Mouse (Mus musculus) midbrain, embryonic 11.5 days (tissue): ENCODE measurements at regions not wholly inside any gene's neighbourhood (a gene's known extent, or its start where the extent isn't known, plus 50 kb on each side); places are given as distances from the start of the nearest gene placed in this dataset.

Experiments used
- ATAC-seq: fragments of 200-750 bp; cut with Nextera tagmentation; 2 replicates; pipeline ENCODE4 v1.8.0; 2017; ENCODE audit warnings: moderate TSS enrichment, moderate library complexity; ENCODE audit not compliant: low FRiP score
- DNase-seq: peaks from one replicate; pipeline ENCODE4 v3.0.0; 2015; ENCODE audit warnings: low spot score; ENCODE audit errors: missing footprints
- H3K27ac ChIP-seq: fragments of 300-500 bp; sonication (generic); 2 replicates; pipeline ENCODE4 v1.5.1; 2014; ENCODE audit warnings: low read depth, low read length
- H3K27me3 ChIP-seq: fragments of 300-500 bp; sonication (generic); 2 replicates; pipeline ENCODE4 v1.6.1; 2014; ENCODE audit warnings: mild to moderate bottlenecking, low read length, moderate library complexity, mixed read lengths; ENCODE audit not compliant: control insufficient read depth, insufficient read depth
- H3K36me3 ChIP-seq: fragments of 300-500 bp; sonication (generic); 2 replicates; pipeline ENCODE4 v1.6.1; 2014; ENCODE audit warnings: mild to moderate bottlenecking, low read length, moderate library complexity, mixed read lengths; ENCODE audit not compliant: control insufficient read depth, insufficient read depth
- H3K4me1 ChIP-seq: fragments of 300-500 bp; sonication (generic); 2 replicates; pipeline ENCODE4 v1.6.1; 2014; ENCODE audit warnings: low read length; ENCODE audit not compliant: control insufficient read depth, insufficient read depth
- H3K4me2 ChIP-seq: fragments of 300-500 bp; sonication (generic); 2 replicates; pipeline ENCODE4 v1.6.1; 2014; ENCODE audit warnings: mild to moderate bottlenecking, moderate library complexity
- H3K4me3 ChIP-seq: fragments of 300-500 bp; sonication (generic); 2 replicates; pipeline ENCODE4 v1.5.1; 2014; ENCODE audit warnings: low read depth, low read length
- H3K9ac ChIP-seq: fragments of 300-500 bp; sonication (generic); 2 replicates; pipeline ENCODE4 v1.6.1; 2014; ENCODE audit warnings: low read length
- H3K9me3 ChIP-seq: fragments of 300-500 bp; sonication (generic); 2 replicates; pipeline ENCODE4 v1.6.1; 2016; ENCODE audit warnings: low read length; ENCODE audit not compliant: control insufficient read depth
- WGBS: fragments of 180-500 bp; shearing (Covaris S2); extraction: QIAGEN DNeasy Blood & Tissue Kit; methylation state at CpG from one replicate; pipeline ENCODE4 v1.1.7; 2014; 5-methylcytosine and 5-hydroxymethylcytosine counted together

DNA sequence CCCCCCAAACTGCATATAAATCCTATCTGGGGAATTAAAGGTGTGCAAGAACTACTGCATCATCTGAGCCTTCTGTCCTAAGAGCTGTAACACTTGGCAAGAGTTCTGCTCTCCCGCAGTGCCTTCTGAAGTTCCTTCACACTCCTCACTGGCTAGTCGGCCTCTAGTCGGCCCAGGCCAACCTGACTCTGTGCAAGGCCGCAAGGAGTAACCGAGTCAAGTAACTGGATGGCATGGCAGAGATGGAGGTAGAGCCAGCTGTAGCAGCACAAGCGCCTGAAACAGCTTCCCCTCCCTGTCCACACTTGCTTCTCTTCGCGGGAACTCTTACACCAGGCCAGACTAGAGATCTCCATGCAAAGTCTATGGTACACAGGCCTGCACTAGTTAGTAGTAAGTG, 179.7 kb upstream of the Igbp1b start:
- Histone ChIP-seq H3K36me3 (no peaks in the 10 kb centered on the region), H3K9me3 (no peaks in the 10 kb centered on the region), H3K27ac (no peak overlapping the region), H3K27me3 (no peaks in the 10 kb centered on the region), H3K4me2 (no peak overlapping the region), H3K9ac (no peak overlapping the region), H3K4me1 (no peaks in the 10 kb centered on the region), H3K4me3 (no peak overlapping the region)
- ATAC-seq = no peak
- no peak for DNase-seq
- WGBS = 93% methylated on average over 8 of the region's 8 CpGs

DNA sequence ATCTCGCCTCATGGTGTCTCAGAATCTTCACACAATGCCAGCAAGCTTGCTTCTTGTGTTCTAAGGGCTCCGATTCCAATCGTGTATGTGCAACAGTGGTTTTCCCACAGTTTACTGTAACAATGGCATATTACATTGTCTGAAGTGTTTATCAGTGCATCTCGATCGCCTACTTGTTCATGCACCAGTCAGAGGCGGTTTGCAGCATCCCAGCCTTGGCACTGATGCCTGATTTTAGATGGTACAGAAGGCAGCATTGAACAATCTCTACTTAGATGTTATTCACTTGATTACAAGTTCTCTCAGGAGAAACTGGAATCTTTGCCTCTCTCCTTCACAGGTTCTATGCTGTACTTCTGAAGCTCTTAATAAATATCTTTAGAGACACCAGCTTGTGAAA, 176.5 kb upstream of the Igbp1b start:
- Histone ChIP-seq H3K27me3 (no peaks in the 10 kb centered on the region), H3K27ac (no peak overlapping the region), H3K9me3 (no peaks in the 10 kb centered on the region), H3K4me1 (no peaks in the 10 kb centered on the region), H3K4me2 (no peak overlapping the region), H3K36me3 (no peaks in the 10 kb centered on the region), H3K9ac (no peak overlapping the region), H3K4me3 (no peak overlapping the region)
- DNase-seq (no peak), ATAC-seq (no peak)
- WGBS = 90% methylated on average over 6 of the region's 6 CpGs

DNA sequence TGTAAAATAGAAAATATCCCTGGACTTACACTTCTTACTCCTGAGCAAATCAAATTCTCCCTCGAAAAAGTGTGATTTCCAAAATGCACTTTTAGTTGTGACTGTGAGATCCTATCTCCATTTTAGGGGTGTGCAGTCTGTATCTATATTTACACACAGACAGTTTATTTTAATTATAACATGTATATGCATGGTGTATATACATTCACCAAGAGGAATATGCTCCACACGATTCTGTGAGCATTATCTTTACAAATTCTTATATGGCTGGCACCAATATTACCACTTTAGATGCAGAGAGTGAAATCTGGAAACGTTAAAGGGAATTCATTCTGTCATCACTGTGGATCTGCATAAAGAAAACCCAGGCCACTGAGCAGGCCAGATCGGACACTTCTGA, 143.5 kb upstream of the Igbp1b start:
- H3K27ac ChIP-seq = no peak overlapping the region
- no peak overlapping the region for H3K4me3 ChIP-seq
- 72% methylated on average over 4 of the region's 4 CpGs for WGBS
- H3K9me3 ChIP-seq = no peaks in the 10 kb centered on the region
- ATAC-seq (no peak), DNase-seq (no peak)
- no peak overlapping the region for H3K9ac ChIP-seq
- no peaks in the 10 kb centered on the region for H3K36me3 ChIP-seq
- H3K4me1 ChIP-seq = no peaks in the 10 kb centered on the region
- H3K27me3 ChIP-seq = no peaks in the 10 kb centered on the region
- no peak overlapping the region for H3K4me2 ChIP-seq

DNA sequence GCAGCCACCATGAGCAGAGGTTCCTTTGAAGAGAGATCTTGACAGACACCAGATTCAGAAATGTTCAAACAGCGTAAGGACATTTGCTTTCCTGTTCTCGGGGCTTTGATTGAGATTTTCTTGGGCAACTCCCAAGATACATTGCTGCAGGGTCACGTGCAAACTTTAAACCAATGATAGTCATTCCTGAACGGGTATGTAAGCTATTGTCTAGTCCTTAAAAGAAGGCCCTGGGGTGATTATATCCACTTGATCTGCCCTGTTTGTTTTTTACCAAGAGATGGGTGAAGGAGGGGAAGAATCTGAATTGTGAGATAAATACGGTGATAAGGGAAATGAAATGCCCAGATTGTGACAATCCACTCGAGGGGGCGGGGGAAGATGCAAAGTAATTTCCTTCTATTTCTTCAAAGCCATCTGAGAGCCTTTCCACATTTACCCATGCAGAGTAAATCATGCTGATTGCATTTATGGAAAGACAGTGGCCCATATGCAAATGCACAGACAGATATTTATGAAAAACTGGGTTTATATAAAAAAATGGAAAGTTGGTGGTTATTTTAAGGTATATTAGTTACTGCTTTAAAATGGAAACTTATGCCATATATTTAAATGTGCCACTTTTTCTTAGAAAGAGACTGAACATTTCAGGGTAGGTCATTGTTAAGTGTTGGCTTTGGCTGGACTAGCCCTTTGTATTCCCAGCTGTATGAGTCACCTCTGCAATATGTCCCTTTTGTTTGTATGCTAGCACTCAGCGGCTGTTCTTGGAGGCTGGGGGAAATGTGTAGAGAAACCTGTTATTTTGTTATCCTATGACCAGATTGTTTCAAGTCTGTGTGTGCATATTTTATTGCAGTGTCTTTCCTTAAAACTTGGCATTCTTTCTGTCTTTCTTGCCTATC, 142.7 kb upstream of the Igbp1b start:
- no peak for DNase-seq
- H3K27me3 ChIP-seq = no peaks in the 10 kb centered on the region
- no peak overlapping the region for H3K4me3 ChIP-seq
- H3K36me3 ChIP-seq = no peaks in the 10 kb centered on the region
- no peak overlapping the region for H3K27ac ChIP-seq
- H3K9me3 ChIP-seq = no peaks in the 10 kb centered on the region
- 77% methylated on average over 8 of the region's 8 CpGs for WGBS
- ATAC-seq = peak; percentile 64; the same call in 1 of the 2 replicates
- H3K4me1 ChIP-seq = no peaks in the 10 kb centered on the region
- no peak overlapping the region for H3K9ac ChIP-seq
- H3K4me2 ChIP-seq = no peak overlapping the region

DNA sequence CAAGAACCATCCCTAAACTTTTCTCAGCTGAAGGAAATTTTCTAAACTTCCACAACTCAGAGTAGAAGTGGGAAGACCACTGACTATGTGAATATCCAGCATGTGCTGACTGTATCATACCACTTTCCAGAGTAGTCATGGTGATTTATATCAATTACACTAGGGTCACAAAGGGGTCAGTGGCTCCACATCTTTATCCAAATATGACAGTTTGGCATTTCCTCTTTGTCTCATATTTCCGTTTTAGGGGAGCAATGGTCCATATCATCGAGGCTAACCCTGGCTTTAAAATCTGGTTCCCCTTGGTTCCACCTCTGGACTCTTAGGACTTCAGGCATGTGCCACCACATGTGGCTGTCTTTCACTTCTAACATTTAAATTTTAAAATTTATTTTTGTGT, 136.4 kb upstream of the Igbp1b start:
- no peak for ATAC-seq
- no peaks in the 10 kb centered on the region for H3K4me1 ChIP-seq

DNA sequence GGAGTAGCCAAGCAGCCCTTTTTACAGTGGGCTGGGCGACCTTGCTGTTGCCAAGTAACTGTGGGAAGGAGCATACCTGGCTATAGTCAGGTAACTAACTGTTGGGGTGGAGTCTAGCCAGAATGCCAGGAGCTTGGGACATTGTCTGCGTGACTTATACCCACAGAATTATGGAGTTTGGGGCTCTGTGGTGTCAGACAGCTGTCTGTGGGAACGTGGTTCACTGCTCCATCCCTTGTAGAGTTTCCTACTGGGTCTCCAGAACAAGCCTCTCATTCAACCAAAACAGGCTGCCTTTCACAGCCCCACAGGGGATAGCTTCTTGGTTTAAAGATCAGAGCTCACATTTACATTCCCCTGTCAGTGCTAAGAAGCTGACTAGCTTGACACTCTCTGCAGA, 134.5 kb upstream of the Igbp1b start:
- Histone ChIP-seq H3K9ac (no peak overlapping the region), H3K36me3 (no peaks in the 10 kb centered on the region), H3K9me3 (no peaks in the 10 kb centered on the region), H3K27me3 (no peaks in the 10 kb centered on the region), H3K4me2 (no peak overlapping the region), H3K4me1 (no peaks in the 10 kb centered on the region), H3K27ac (no peak overlapping the region), H3K4me3 (no peak overlapping the region)
- 68% methylated on average over 3 of the region's 3 CpGs for WGBS
- DNase-seq (peak; percentile 51), ATAC-seq (no peak)

More for the DNA sequence above, 136.4 kb upstream of the Igbp1b start:
- H3K9me3 ChIP-seq = no peaks in the 10 kb centered on the region
- no peak overlapping the region for H3K4me3 ChIP-seq
- H3K27me3 ChIP-seq = no peaks in the 10 kb centered on the region
- H3K4me2 ChIP-seq = no peak overlapping the region
- H3K9ac ChIP-seq = no peak overlapping the region
- no peak overlapping the region for H3K27ac ChIP-seq
- WGBS = 78% methylated on average over 2 of the region's 2 CpGs
- DNase-seq = no peak
- H3K36me3 ChIP-seq = no peaks in the 10 kb centered on the region

DNA sequence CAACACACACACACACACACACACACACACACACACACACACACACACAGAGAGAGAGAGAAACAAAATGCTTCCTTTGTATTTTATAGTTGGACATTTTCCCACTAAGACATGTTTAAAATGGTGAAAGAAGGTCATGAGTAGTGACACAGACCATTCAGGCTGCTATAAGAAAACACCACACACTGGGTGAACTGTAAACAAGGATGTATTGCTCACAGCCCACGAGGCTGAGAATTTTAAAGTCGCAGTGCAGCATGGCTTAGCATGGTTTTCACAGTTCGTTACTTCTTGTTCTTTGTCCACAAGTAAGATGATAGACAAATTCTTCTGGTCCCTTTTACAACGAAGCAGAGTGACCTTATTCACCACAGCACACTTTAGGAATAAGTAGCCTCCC, 124.6 kb upstream of the Igbp1b start:
- Histone ChIP-seq H3K4me1 (no peaks in the 10 kb centered on the region), H3K9me3 (no peaks in the 10 kb centered on the region), H3K4me3 (no peak overlapping the region), H3K27me3 (no peaks in the 10 kb centered on the region), H3K27ac (no peak overlapping the region), H3K9ac (no peak overlapping the region), H3K4me2 (no peak overlapping the region), H3K36me3 (no peaks in the 10 kb centered on the region)
- ATAC-seq (no peak), DNase-seq (peak; percentile 33)
- 40% methylated on average over 4 of the region's 4 CpGs for WGBS

DNA sequence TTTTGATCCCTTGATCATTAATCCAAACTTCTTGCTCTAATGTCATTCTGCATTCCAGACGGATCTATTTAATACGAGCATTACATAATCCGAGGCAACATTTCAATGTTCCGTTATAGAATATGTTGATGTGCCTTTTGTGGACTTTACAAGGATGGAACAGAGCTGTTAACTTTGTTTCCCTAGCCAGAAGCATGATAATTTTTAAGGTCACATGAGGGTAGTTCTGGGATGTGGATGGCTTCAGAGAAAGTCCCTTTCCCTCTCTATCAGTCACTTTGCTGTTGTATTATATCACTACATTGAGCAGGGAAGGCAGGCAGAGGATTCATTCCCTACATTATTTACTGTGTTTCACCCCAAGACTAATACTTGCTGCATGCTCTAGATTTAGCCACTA, 124.1 kb upstream of the Igbp1b start:
- no peak overlapping the region for H3K4me3 ChIP-seq
- no peaks in the 10 kb centered on the region for H3K36me3 ChIP-seq
- H3K9ac ChIP-seq = no peak overlapping the region
- WGBS = 87% methylated on average over 4 of the region's 4 CpGs
- DNase-seq = peak; percentile 61
- no peak overlapping the region for H3K4me2 ChIP-seq
- H3K27ac ChIP-seq = no peak overlapping the region
- H3K4me1 ChIP-seq = no peaks in the 10 kb centered on the region
- no peaks in the 10 kb centered on the region for H3K27me3 ChIP-seq
- no peak for ATAC-seq
- H3K9me3 ChIP-seq = no peaks in the 10 kb centered on the region

DNA sequence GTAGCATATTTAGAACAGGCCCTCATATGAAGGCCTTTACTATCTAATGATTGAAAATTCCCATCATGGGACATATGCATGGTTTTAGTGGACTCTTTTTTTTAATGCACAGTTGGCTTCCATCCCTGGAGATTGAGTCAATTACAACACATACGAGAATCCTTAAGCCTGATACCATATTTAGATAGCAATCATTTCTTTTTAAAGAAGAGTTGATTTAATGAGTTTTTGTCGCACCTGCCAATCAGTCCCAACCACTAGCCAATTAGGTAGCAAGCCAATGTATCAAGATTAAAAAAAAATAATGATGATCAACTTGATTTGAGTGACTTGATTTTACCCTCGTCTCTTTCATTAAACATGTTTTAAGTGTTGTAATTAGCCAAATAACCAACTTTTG, 103.6 kb upstream of the Igbp1b start:
- H3K9ac ChIP-seq = no peak overlapping the region
- no peaks in the 10 kb centered on the region for H3K36me3 ChIP-seq
- WGBS = 88% methylated on average over 3 of the region's 3 CpGs
- H3K4me3 ChIP-seq = no peak overlapping the region
- no peaks in the 10 kb centered on the region for H3K27me3 ChIP-seq
- no peak for ATAC-seq
- H3K9me3 ChIP-seq = no peaks in the 10 kb centered on the region
- no peak overlapping the region for H3K27ac ChIP-seq
- no peaks in the 10 kb centered on the region for H3K4me1 ChIP-seq
- DNase-seq = peak; percentile 57
- no peak overlapping the region for H3K4me2 ChIP-seq
